Mouse (Mus musculus): ENCODE results near the gene Dus4l.

DNA sequence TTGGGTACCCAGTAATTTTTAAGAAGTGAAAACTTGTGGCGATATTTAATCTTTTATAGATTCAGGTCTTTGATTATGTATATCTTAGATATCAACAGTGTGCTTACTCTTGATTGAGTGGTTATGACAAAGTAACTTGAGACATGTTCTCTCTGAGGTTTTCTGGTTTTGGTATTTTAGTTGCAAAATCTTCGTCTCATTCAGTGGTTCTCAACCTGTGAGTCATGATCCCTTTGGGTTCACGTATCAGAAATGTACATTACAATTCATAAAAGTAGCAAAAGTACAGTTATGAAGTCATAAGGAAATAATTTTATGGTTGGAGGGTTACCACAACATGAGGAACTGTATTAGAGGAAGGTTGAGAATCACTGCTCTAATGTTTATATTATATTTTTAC is 32.1 kb upstream of the Dus4l start:
- TF ChIP-seq CTCF (IDR thresholded peaks at IDR 0.05) (no peak), EP300 (IDR thresholded peaks at IDR 0.05) (no peak)
